Mouse (Mus musculus) forebrain, embryonic 15.5 days (tissue): Measurements from ENCODE around the gene Olfr202. TPM values are rescaled to one million over a fixed set of nuclear protein-coding genes. Genes with fewer than 3 reads are reported as not detected.

Experiments used
- polyA plus RNA-seq: library from polyadenylated mRNA; unstranded; fragments of >200 nt; fragmentation: Nextera tagmentation; extraction: Ambion mirVana; gene quantifications from 2 replicates; pipeline ENCODE4 v1.2.1, GENCODE M21; 2015

Gene Olfr202
- polyA plus RNA-seq, 1 experiment from 2014 or later, result not detected

Other genes starting within 250 kb of the Olfr202 start
- gene Olfr187, start 247.0 kb downstream of the Olfr202 start, polyA plus RNA-seq, result not detected in 2 replicates
- not detected in 2 replicates for gene Olfr190, start 208.8 kb downstream of the Olfr202 start, polyA plus RNA-seq
- gene Olfr191, start 197.0 kb downstream of the Olfr202 start, polyA plus RNA-seq, result not detected in 2 replicates
- not detected in 2 replicates for gene Olfr193, start 174.9 kb downstream of the Olfr202 start, polyA plus RNA-seq
- gene Olfr194, start 165.7 kb downstream of the Olfr202 start, polyA plus RNA-seq, result not detected in 2 replicates
- gene Olfr195, start 139.7 kb downstream of the Olfr202 start, polyA plus RNA-seq, result not detected in 2 replicates
- not detected in 2 replicates for gene Olfr196, start 116.3 kb downstream of the Olfr202 start, polyA plus RNA-seq
- not detected in 2 replicates for gene Olfr198, start 83.3 kb downstream of the Olfr202 start, polyA plus RNA-seq
- not detected in 2 replicates for gene Olfr199, start 67.0 kb downstream of the Olfr202 start, polyA plus RNA-seq
- not detected in 2 replicates for gene Olfr201, start 14.2 kb downstream of the Olfr202 start, polyA plus RNA-seq
- not detected in 2 replicates for gene Olfr203, start 12.1 kb upstream of the Olfr202 start, polyA plus RNA-seq
- gene Olfr204, start 31.5 kb upstream of the Olfr202 start, polyA plus RNA-seq, result not detected in 2 replicates
- not detected in 2 replicates for gene Olfr205, start 44.3 kb upstream of the Olfr202 start, polyA plus RNA-seq
- not detected in 2 replicates for gene Olfr206, start 62.5 kb upstream of the Olfr202 start, polyA plus RNA-seq
- not detected in 2 replicates for gene Olfr209, start 77.2 kb upstream of the Olfr202 start, polyA plus RNA-seq
- gene Gabrr3, start 120.5 kb upstream of the Olfr202 start, polyA plus RNA-seq, result 0.06 TPM in 1 of 2 replicates, not detected in the other
- gene Riox2, start 185.0 kb upstream of the Olfr202 start, polyA plus RNA-seq, result 13.2 and 13.3 TPM in 2 replicates